Mouse (Mus musculus): ENCODE measurements around the gene Col4a2.
A peak's percentile ranks its signal among the peaks of the same experiment; 100 is the strongest.

DNA sequence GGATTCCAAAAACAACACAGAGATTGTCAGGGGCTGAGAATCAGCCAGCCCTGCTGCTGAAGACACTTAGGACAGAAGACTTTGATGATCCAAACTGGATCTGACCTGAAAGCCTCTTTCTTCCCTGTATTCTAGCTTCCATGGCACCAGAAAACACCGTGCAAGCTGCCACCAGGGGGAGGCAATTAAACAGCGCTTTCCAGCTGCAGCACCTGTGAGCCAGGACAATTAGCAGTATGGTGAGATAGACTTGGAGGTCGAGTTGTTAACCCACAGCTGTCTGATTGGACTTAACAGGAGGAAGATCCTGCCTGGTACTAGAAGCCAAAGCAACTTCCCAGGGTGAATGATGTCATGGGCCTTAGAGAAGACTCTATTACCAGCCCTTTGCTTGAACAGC is 156.5 kb downstream of the Col4a2 start:
- no peak for TF ChIP-seq POLR2A (IDR thresholded peaks at IDR 0.05; ENCODE audit: borderline replicate concordance, extremely low read depth, insufficient read depth, insufficient read length, poor library complexity, severe bottlenecking)
- peak; percentile 61; the same call in 1 of the 2 replicates for TF ChIP-seq CTCF (IDR thresholded peaks at IDR 0.05; ENCODE audit: borderline replicate concordance, extremely low read depth, insufficient read depth, insufficient read length)

Data from brain, embryonic 14.5 days (tissue).